Mouse (Mus musculus): ENCODE measurements at regions not wholly inside any gene's neighbourhood (a gene's known extent, or its start where the extent isn't known, plus 50 kb on each side); places are given as distances from the start of the nearest gene placed in this dataset.

DNA sequence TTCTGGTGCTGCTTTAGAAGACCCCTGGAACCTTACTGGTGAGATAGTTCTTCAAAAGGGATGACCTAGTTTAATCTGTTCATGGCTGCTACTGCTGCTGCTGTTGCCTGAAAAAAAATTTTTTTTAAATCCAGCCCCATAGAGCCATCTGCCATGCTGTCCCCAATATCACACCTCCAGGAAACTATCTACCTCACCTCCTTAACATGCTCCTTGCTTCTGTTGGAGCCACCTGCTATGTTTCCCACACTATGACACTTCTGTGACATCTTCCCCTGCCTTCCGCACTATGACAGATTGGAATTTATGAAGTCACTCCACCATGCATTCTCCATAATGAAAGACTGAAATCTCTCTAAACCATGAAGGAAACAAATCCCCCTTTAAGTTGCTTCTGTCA is 349.6 kb downstream of the Dnajb9 start:
- Histone ChIP-seq H3K27ac (ENCODE audit: insufficient read depth, low read depth, low read length) (no peak overlapping the region), H3K4me1 (ENCODE audit: control insufficient read depth, insufficient read depth, low read length) (no peaks in the 10 kb centered on the region), H3K4me3 (ENCODE audit: insufficient read depth, low read depth, low read length) (no peak overlapping the region)
- TF ChIP-seq CTCF (IDR thresholded peaks at IDR 0.05; ENCODE audit: insufficient read depth, low read depth, low read length) (no peak), POLR2A (IDR thresholded peaks at IDR 0.05; ENCODE audit: insufficient read depth, low read depth, low read length) (no peak)
- WGBS = 98% methylated on average over 1 of the region's 1 CpGs

DNA sequence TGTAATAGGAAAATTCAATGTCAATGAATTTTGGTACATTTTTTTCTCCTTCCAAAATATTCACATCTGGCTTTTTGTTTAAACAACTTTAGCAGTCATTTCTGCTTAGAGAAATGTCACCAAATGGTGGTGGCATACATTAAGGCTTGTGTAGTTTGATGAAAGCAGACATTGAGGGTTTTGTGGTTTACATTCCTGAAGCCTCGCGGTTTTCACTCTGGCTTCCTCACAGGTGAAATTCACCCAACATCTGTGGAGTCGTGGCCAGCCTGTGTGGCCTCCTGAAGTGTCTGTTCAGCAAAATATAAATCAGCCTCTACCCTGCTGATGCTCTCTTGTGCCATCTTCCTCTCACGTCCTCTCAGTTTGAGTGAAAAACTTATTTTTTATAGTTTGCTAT is 353.8 kb downstream of the Dnajb9 start:
- Histone ChIP-seq H3K27ac (ENCODE audit: insufficient read depth, low read depth, low read length) (no peak overlapping the region), H3K4me1 (ENCODE audit: control insufficient read depth, insufficient read depth, low read length) (no peaks in the 10 kb centered on the region), H3K4me3 (ENCODE audit: insufficient read depth, low read depth, low read length) (no peak overlapping the region)
- no peak for TF ChIP-seq CTCF (IDR thresholded peaks at IDR 0.05; ENCODE audit: insufficient read depth, low read depth, low read length)
- no peak for TF ChIP-seq POLR2A (IDR thresholded peaks at IDR 0.05; ENCODE audit: insufficient read depth, low read depth, low read length)
- WGBS = 86% methylated on average over 4 of the region's 4 CpGs

DNA sequence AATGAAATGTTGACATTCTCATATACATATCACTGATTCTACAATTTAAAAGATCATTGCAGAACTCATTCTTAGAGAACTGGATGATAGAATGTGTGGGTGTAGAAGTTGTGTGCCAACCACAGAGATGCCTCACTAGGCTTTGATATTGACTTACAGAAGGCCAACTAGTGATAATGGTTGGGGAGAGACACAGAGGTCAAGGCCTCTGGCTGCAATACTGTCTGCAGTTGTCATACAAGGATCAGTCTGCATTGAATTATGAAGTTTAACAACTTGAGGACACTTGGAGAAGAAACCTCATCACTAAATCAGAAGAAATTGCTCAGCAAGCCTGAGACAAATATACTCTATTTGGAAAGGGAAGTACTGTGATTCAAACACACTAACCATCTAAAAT is 357.9 kb downstream of the Dnajb9 start:
- no peaks in the 10 kb centered on the region for H3K4me1 ChIP-seq (ENCODE audit: control insufficient read depth, insufficient read depth, low read length)
- no peak overlapping the region for H3K4me3 ChIP-seq (ENCODE audit: insufficient read depth, low read depth, low read length)
- H3K27ac ChIP-seq (ENCODE audit: insufficient read depth, low read depth, low read length) = no peak overlapping the region
- TF ChIP-seq POLR2A (IDR thresholded peaks at IDR 0.05; ENCODE audit: insufficient read depth, low read depth, low read length) = no peak

DNA sequence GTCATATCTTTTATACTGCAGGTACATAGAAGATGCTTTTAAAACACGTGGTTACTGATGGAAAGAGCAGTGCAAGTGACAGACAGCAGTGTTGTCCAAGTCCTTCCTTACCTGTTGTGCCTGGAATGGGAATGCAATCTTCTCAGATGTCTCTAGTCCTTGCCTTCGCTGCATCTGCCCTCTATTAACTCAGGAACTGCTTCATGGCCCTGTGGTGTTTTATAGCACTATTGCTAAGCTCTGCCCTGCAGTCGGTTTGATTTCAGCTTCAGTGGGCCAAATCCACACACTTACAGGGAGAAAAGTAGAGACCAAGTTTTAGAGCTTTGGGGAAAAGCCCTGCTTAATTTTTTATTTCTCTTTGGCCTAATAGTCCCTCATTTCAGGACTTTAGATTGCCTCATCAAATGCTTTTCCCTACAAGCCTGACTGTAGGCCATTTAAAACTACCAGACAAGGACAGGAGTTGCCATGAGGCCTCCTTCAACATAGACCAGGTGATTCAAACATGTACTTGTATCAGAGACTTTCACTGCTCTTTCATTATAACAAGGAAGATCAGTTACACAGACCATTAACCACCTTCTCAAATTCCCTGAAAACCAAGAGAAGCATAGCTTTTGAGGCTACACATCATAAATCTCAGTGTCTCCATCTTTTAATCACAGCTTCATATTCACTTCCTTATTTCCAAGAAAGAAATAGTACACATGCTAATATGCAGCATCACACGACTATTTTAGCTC is 358.7 kb downstream of the Dnajb9 start:
- no peaks in the 10 kb centered on the region for H3K4me1 ChIP-seq (ENCODE audit: control insufficient read depth, insufficient read depth, low read length)
- H3K4me3 ChIP-seq (ENCODE audit: insufficient read depth, low read depth, low read length) = no peak overlapping the region
- TF ChIP-seq CTCF (IDR thresholded peaks at IDR 0.05; ENCODE audit: insufficient read depth, low read depth, low read length) (no peak), POLR2A (IDR thresholded peaks at IDR 0.05; ENCODE audit: insufficient read depth, low read depth, low read length) (no peak)
- H3K27ac ChIP-seq (ENCODE audit: insufficient read depth, low read depth, low read length) = no peak overlapping the region
- 83% methylated on average over 4 of the region's 4 CpGs for WGBS

DNA sequence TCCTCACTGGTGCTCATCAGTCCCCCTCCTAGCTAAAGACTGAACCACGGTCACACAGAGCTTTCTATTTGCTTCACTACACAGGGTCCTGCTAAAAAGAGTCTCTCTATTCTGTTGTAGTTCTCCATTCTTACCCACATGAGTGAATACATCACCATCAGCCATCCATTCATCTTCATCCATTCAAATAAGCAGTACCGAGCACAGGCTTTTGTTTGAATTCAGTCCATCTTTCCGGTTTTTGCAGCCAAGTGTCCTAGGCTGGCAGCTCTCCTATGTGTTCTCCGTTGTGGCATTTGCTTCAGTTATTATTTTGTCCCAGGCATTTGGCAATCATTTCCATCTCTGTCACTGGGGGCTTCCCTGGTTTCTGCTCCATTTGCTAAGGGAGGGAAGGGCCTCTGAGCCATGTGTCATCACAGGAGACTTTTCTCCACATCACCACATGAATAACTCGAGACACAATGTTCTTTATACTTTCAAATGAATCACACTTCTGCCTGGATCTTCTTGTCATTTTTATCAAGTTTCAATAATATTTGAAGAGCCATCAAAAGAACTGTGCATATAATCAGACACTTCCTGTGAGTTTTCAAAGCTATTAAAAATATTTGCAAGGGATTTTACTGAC is 366.1 kb downstream of the Dnajb9 start:
- Histone ChIP-seq H3K27ac (ENCODE audit: insufficient read depth, low read depth, low read length) (no peak overlapping the region), H3K4me3 (ENCODE audit: insufficient read depth, low read depth, low read length) (no peak overlapping the region), H3K4me1 (ENCODE audit: control insufficient read depth, insufficient read depth, low read length) (no peaks in the 10 kb centered on the region)
- WGBS = 67% methylated on average over 5 of the region's 5 CpGs
- TF ChIP-seq POLR2A (IDR thresholded peaks at IDR 0.05; ENCODE audit: insufficient read depth, low read depth, low read length) (no peak), CTCF (IDR thresholded peaks at IDR 0.05; ENCODE audit: insufficient read depth, low read depth, low read length) (no peak)

DNA sequence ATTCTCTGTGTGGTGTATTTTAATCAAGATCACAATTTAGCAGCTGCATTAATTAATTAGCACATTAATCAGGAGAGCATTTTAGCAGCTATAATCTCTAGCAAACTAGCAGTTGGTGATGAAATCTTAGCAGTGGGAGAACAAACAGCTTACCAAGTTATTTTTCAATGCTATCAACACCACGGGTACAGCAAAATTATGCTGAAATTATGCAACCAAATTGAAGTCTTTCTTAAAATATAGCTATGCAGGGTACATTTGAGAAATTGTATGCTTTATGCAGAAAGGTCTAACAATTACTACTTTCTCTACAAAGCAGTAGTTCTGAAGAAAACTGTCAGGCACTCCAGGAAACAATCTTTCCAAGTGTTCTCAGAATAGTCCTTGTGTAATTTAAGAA is 378.1 kb downstream of the Dnajb9 start:
- no peak for TF ChIP-seq POLR2A (IDR thresholded peaks at IDR 0.05; ENCODE audit: insufficient read depth, low read depth, low read length)
- TF ChIP-seq CTCF (IDR thresholded peaks at IDR 0.05; ENCODE audit: insufficient read depth, low read depth, low read length) = no peak
- no peak overlapping the region; the same call in 1 of the 2 replicates for H3K27ac ChIP-seq (ENCODE audit: insufficient read depth, low read depth, low read length)
- 7% methylated on average over 1 of the region's 1 CpGs for WGBS
- no peak overlapping the region for H3K4me3 ChIP-seq (ENCODE audit: insufficient read depth, low read depth, low read length)
- peaks cover 13% of the 10 kb centered on the region for H3K4me1 ChIP-seq (ENCODE audit: control insufficient read depth, insufficient read depth, low read length)

GRCm38 (mm10) chr12:43828641-43829040 is 381.5 kb downstream of the Dnajb9 start:
- H3K27ac ChIP-seq (ENCODE audit: insufficient read depth, low read depth, low read length) = peak overlapping the region; percentile 87
- H3K4me1 ChIP-seq (ENCODE audit: control insufficient read depth, insufficient read depth, low read length) = peaks cover 9% of the 10 kb centered on the region
- no peak for TF ChIP-seq POLR2A (IDR thresholded peaks at IDR 0.05; ENCODE audit: insufficient read depth, low read depth, low read length)
- TF ChIP-seq CTCF (IDR thresholded peaks at IDR 0.05; ENCODE audit: insufficient read depth, low read depth, low read length) = no peak
- no peak overlapping the region for H3K4me3 ChIP-seq (ENCODE audit: insufficient read depth, low read depth, low read length)

DNA sequence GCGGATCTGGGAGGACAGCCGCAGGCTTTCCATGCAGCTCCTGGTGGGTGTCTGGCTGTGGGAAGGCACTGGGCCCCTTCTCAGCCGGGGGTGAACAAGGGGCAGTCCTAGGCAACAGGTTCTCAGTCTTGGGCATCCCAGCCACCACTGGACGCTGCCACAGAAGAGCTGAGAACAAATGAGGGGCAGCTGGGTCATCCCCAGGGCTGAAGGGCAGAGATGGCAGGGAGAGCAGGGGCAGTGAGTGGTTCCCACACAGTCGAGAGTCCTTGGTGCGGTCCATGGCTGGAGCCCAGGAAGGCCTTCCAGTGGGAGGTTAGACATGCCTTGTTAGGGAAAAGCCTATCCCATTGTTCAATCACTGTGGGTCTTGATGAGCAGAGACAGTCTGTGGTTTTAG is 382.2 kb downstream of the Dnajb9 start:
- H3K27ac ChIP-seq (ENCODE audit: insufficient read depth, low read depth, low read length) = peak overlapping the region; percentile 87
- no peak overlapping the region for H3K4me3 ChIP-seq (ENCODE audit: insufficient read depth, low read depth, low read length)
- no peak for TF ChIP-seq CTCF (IDR thresholded peaks at IDR 0.05; ENCODE audit: insufficient read depth, low read depth, low read length)
- no peak for TF ChIP-seq POLR2A (IDR thresholded peaks at IDR 0.05; ENCODE audit: insufficient read depth, low read depth, low read length)
- H3K4me1 ChIP-seq (ENCODE audit: control insufficient read depth, insufficient read depth, low read length) = peaks cover 9% of the 10 kb centered on the region
- WGBS = 52% methylated on average over 6 of the region's 6 CpGs

- Histone ChIP-seq H3K4me3 (ENCODE audit: insufficient read depth, low read depth, low read length) (no peak overlapping the region), H3K4me1 (ENCODE audit: control insufficient read depth, insufficient read depth, low read length) (peaks cover 9% of the 10 kb centered on the region), H3K27ac (ENCODE audit: insufficient read depth, low read depth, low read length) (peak overlapping the region; percentile 87)
- WGBS = 17% methylated on average over 3 of the region's 3 CpGs
- TF ChIP-seq POLR2A (IDR thresholded peaks at IDR 0.05; ENCODE audit: insufficient read depth, low read depth, low read length) = no peak
Measured at GRCm38 (mm10) chr12:43827296-43827695, 382.8 kb downstream of the Dnajb9 start.
